Mouse (Mus musculus) midbrain, postnatal 0 days (tissue): ENCODE data around the gene Nos3. TPM values are rescaled to one million over a fixed set of nuclear protein-coding genes. Genes with fewer than 3 reads are reported as not detected.

ENCODE experiments used
- ATAC-seq: fragments of 200-750 bp; cut with Nextera tagmentation; 2 replicates; pipeline ENCODE4 v1.8.0; 2017; ENCODE audit warnings: moderate number of reproducible peaks, mild to moderate bottlenecking, moderate TSS enrichment, moderate library complexity; ENCODE audit not compliant: low FRiP score
- DNase-seq: peaks from one replicate; pipeline ENCODE4 v3.0.0-alpha.2; 2015; ENCODE audit warnings: low spot score
- H3K27ac ChIP-seq: fragments of 300-500 bp; sonication (generic); 2 replicates; pipeline ENCODE4 v1.5.1; 2014; ENCODE audit warnings: low read depth, mild to moderate bottlenecking, low read length, mixed read lengths
- H3K27me3 ChIP-seq: fragments of 300-500 bp; sonication (generic); 2 replicates; pipeline ENCODE4 v1.6.1; 2014; ENCODE audit warnings: low read length, control low read depth, mixed read lengths; ENCODE audit not compliant: insufficient read depth
- H3K36me3 ChIP-seq: fragments of 300-500 bp; sonication (generic); 2 replicates; pipeline ENCODE4 v1.6.1; 2014; ENCODE audit warnings: low read length, control low read depth, mixed read lengths; ENCODE audit not compliant: insufficient read depth
- H3K4me1 ChIP-seq: fragments of 300-500 bp; sonication (generic); 2 replicates; pipeline ENCODE4 v1.6.1; 2014; ENCODE audit warnings: mild to moderate bottlenecking, control low read depth, antibody characterized with exemption, low read length, mixed read lengths; ENCODE audit not compliant: insufficient read depth
- H3K4me2 ChIP-seq: fragments of 300-500 bp; sonication (generic); 2 replicates; pipeline ENCODE4 v1.6.1; 2014; ENCODE audit warnings: low read depth, mild to moderate bottlenecking, low read length, mixed read lengths; ENCODE audit not compliant: poor library complexity, severe bottlenecking
- H3K4me3 ChIP-seq: fragments of 300-500 bp; sonication (generic); 2 replicates; pipeline ENCODE4 v1.5.1; 2014; ENCODE audit warnings: low read depth, mild to moderate bottlenecking, low read length, moderate library complexity
- H3K9ac ChIP-seq: fragments of 300-500 bp; sonication (generic); replicated peaks from 2 replicates; pipeline ENCODE4 v1.6.1; 2014; ENCODE audit warnings: mild to moderate bottlenecking, low read length, moderate library complexity, mixed read lengths; ENCODE audit not compliant: poor library complexity, severe bottlenecking
- H3K9me3 ChIP-seq: fragments of 300-500 bp; sonication (generic); 2 replicates; pipeline ENCODE4 v1.6.1; 2016; ENCODE audit warnings: low read length, control low read depth
- CTCF ChIP-seq: IDR thresholded peaks from 2 replicates; pipeline ENCODE4 v1.5.1; 2016; ENCODE audit warnings: antibody characterized with exemption, mild to moderate bottlenecking
- WGBS: fragments of 180-500 bp; shearing (Covaris S2); extraction: QIAGEN DNeasy Blood & Tissue Kit; methylation state at CpG from one replicate; pipeline ENCODE4 v1.1.7; 2014; 5-methylcytosine and 5-hydroxymethylcytosine counted together
- polyA plus RNA-seq: library from polyadenylated mRNA; unstranded; fragments of >200 nt; fragmentation: Nextera tagmentation; extraction: Ambion mirVana; gene quantifications from 2 replicates; pipeline ENCODE4 v1.2.1, GENCODE M21; 2015
- total RNA-seq: library from RNA; depleted of rRNA; stranded (reverse); fragments of >200 nt; gene quantifications from 2 replicates; pipeline ENCODE4 v1.2.3, GENCODE M21; 2014

Nos3 gene
- total and polyA plus RNA-seq, 2 experiments from 2014 or later: 7.0 to 14.2 TPM

- 1% methylated on average over 46 of the region's 46 CpGs for WGBS
- peak within 1 kb of the TSS; percentile 92 for H3K27ac ChIP-seq
- H3K4me1 ChIP-seq: peaks cover 16% of the 10 kb centered on the region; the same call in 1 of the 2 replicates
Measured at GRCm38 (mm10) chr5:24423129-24424003, 58.8 kb downstream of the Nos3 start, which contains the start of the genes Cdk5 and Slc4a2. Gene Cdk5, minus strand, starts transcription at chr5:24423530. Gene Slc4a2, plus strand, starts transcription at chr5:24423837.

DNA sequence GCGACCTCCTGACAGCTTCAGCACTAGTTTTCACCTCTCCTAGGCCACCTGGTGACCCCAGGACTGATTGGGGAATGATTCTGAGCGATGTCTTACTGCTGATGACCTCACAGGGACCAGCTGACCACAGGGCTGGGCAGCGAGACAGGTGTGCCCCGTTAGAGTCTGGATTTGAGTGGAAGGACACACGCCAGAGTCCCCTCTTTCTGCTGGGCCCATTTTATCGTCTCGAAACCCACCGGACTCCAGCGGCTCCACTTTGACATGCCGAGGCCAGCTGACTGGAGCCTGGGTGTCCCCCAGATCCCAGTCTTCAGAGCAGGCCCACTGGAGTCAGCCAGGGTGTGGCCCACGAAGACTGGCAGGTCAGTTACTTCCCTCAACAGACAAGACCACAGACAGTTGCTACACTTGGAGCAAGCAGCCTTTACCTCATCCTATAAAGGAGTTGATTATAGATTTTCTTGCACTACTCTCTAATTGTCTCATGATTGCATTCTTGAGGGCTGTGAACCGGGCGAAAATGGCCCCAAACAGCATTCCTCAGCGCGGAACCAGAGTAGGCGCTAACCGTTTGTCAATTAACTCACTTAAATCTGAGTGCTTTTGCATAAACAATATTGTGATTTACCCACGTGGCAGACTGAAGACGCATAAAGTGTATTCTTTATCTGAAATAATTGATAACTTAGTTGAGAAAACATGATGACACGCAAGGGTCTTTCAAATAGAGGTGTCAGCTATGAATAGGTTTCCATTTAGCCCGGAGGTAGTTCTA lies 59.6 kb downstream of the Nos3 start:
- Histone ChIP-seq H3K4me1 (peaks cover 16% of the 10 kb centered on the region; the same call in 1 of the 2 replicates), H3K9ac (peak overlapping the region; percentile 71), H3K9me3 (no peaks in the 10 kb centered on the region), H3K27me3 (no peaks in the 10 kb centered on the region), H3K27ac (peak overlapping the region; percentile 92), H3K36me3 (peaks cover 23% of the 10 kb centered on the region), H3K4me2 (peak overlapping the region; percentile 94), H3K4me3 (peak overlapping the region; percentile 59)
- TF ChIP-seq CTCF: no peak
- DNase-seq: no peak
- WGBS: 12% methylated on average over 21 of the region's 21 CpGs
- no peak for ATAC-seq

More at GRCm38 (mm10) chr5:24423129-24424003, 58.8 kb downstream of the Nos3 start, which contains the start of the genes Cdk5 and Slc4a2:
- no peaks in the 10 kb centered on the region for H3K9me3 ChIP-seq
- peak within 1 kb of the TSS; percentile 94 for H3K4me2 ChIP-seq
- peaks cover 25% of the 10 kb centered on the region for H3K36me3 ChIP-seq
- peak within 1 kb of the TSS; percentile 59 for H3K4me3 ChIP-seq
- peak within 1 kb of the TSS; percentile 81 for H3K9ac ChIP-seq
- TF ChIP-seq CTCF: peak; percentile 14; the same call in 1 of the 2 replicates
- peak; percentile 94 for ATAC-seq
- DNase-seq: peak; percentile 100
- no peaks in the 10 kb centered on the region for H3K27me3 ChIP-seq

DNA sequence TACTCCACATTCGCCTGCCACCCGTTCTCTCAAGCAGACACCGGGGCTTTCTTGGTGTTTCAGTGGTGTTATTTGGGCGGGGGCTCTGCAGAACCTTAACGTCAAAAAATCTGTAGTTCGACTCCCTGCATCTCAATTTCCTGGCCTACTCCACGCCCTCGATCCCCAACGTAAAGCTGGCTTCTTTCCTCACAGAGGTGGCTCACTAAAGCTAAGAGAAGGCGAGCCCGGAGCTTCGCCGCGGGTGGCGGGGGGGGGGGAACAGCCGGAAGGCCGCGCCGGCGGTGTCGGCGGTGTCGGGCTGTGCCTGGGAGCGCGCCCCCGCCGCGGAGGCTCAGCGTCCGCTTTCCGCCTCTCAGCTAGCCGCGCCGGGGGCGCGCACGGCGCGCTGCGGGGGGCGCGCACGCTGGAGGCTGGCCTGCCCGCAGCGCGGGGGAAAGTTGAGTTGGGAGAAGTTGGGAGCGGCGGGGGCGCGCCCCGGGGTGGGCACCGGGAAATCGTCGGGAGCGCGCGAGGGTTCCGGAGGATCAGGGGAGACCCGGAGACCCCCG lies 60.3 kb downstream of the Nos3 start:
- Histone ChIP-seq H3K27me3 (no peaks in the 10 kb centered on the region), H3K9me3 (no peaks in the 10 kb centered on the region), H3K4me2 (peak overlapping the region; percentile 94), H3K4me3 (peak overlapping the region; percentile 59), H3K27ac (peak overlapping the region; percentile 92), H3K36me3 (peaks cover 18% of the 10 kb centered on the region), H3K4me1 (peaks cover 16% of the 10 kb centered on the region; the same call in 1 of the 2 replicates), H3K9ac (peak overlapping the region; percentile 52)
- no peak for TF ChIP-seq CTCF
- DNase-seq (peak; percentile 87), ATAC-seq (no peak)
- under 1% methylated on average over 53 of the region's 60 CpGs for WGBS

DNA sequence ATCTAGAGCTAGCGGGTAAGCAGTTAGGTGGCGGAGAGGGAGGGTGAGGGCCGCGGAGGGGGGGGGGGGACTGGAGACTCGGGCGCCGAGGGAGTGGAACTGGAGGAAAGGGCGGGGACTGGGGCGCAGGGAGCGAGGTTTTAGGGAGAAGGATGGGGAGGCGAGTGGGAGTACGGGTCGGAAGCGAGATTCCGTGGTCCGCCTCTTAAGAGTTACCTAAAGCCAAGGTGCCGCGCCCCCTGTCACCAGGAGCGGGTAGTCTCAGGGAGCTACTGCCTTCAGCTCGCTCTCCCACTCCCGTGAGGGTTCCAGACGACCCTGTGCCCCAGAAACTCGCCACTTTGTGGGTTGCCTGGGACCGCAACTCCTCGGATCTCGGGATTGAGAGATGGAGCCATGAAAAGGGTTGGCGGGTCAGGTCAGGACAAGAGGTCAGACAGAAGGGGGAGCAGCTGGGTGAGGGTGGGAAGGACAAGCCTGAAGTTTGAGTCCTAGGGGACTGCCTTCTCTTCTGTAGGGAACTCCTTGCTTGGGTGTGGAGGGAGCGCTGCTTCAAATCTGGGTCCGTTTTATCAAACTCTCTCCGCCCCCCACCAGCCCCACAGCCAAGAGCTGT lies 60.9 kb downstream of the Nos3 start:
- H3K4me3 ChIP-seq: peak overlapping the region; percentile 59
- under 1% methylated on average over 24 of the region's 30 CpGs for WGBS
- H3K4me2 ChIP-seq: peak overlapping the region; percentile 94
- peak overlapping the region; percentile 52 for H3K9ac ChIP-seq
- TF ChIP-seq CTCF: peak; percentile 39; the same call in 1 of the 2 replicates
- ATAC-seq (no peak), DNase-seq (peak; percentile 44)
- peaks cover 16% of the 10 kb centered on the region; the same call in 1 of the 2 replicates for H3K4me1 ChIP-seq
- peaks cover 17% of the 10 kb centered on the region for H3K36me3 ChIP-seq
- no peaks in the 10 kb centered on the region for H3K27me3 ChIP-seq
- H3K9me3 ChIP-seq: no peaks in the 10 kb centered on the region
- peak overlapping the region; percentile 32; the same call in 1 of the 2 replicates for H3K27ac ChIP-seq

DNA sequence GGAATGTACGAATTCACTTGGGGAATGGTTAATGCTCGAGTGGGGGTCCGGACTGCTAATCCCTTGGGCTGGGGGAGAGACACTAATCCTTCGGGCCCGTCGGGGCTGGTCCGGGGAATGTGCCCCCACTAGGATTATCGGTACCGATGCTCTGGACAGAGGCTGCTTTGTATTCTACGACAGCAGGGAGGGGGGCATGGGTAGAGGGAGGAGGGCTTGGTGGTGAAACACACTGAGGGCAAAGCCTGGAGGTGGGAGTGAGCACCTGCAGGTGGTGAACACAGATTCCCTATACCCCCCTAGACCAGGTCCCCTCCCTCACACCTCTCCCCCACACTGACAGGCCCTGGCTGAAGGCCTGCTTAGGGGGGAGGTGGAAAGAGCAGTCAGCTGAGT lies 61.4 kb downstream of the Nos3 start:
- whole genome bisulfite sequencing: 3% methylated on average over 10 of the region's 10 CpGs
- DNase-seq: no peak

More for the DNA sequence above, 61.4 kb downstream of the Nos3 start:
- Histone ChIP-seq H3K4me1 (peaks cover 16% of the 10 kb centered on the region; the same call in 1 of the 2 replicates), H3K9ac (peak overlapping the region; percentile 52; the same call in 1 of the 2 replicates), H3K36me3 (peaks cover 17% of the 10 kb centered on the region), H3K4me2 (peak overlapping the region; percentile 94), H3K9me3 (no peaks in the 10 kb centered on the region), H3K27me3 (no peaks in the 10 kb centered on the region), H3K27ac (no peak overlapping the region), H3K4me3 (peak overlapping the region; percentile 59)
- no peak for ATAC-seq
- TF ChIP-seq CTCF: no peak
